Mouse (Mus musculus) effector memory CD4-positive, alpha-beta T cell, adult 5 months (primary cell): ENCODE results near the gene Cux2. TPM values are rescaled to one million over a fixed set of nuclear protein-coding genes. Genes with fewer than 3 reads are reported as not detected.

Source experiments
- polyA plus RNA-seq: library from polyadenylated mRNA; unstranded; fragments of 100-300 nt; shearing (Covaris generic); gene quantifications from one replicate; pipeline ENCODE4 v1.2.1, GENCODE M21; 2017

Gene Cux2
- 0.21 TPM for polyA plus RNA-seq

DNA sequence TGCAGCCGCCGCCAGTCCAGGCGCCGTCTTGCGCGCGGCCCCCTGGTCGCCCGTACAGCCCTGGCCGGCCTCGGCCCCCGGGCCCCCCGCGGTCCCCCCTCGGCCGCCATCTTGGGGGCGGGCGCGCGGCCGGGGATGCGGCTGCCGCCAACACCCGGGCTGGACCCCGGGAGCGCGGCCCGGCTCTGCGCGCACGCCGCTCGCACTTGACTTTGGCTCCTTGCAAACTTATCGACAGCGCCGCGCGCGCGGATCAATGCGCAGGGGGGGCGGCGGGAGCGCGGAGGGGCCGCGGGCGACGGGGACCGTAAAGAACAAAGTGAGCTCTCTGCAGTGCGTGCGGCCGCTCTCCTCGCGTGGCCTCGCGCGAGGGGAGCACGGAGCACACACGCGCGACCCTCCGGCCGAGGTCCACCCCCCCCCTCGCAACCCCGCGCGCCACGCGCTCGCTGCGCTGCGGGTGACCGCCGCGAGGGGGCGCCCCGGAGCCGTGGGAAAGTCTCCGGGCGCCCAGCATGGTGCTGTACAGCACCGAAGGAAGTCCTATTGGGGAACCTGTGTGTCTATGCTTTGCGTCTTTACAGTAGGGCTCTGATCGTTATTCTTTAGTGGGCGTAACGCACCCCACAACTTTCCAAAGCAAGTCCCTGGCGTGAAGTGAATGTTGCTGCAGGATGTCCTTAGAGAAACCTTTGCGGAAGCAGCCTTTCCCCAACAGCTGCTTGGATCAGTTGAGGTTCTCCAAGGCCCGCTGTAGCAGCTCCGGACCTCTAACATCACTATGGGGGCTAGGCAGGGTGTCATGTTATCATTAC, at the start of gene Cux2:
Gene Cux2, minus strand, starts transcription at position 86 of the 815 bp plus-strand sequence.

DNA sequence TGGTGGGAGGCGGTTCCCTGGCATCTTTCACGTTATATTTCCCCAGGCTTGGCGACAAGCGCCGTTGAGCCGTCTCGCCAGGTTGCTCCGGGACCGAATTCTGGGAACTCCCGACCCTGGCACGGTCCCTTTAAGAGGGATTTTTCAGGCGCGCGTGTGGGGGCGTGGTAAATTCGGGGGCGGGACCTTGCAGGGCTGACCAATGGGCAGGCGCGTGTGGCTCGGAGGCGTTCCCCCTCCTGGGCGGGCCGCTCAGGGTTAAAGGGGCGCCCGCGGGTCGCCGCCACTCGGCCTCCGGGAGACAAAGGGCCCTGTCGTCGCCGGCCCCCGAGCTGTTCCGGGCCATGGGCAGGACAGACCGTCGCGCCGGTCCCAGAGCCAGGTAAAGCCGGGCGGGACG, 201.2 kb downstream of the Cux2 start, which contains the start of gene Pheta1:
Gene Pheta1, plus strand, starts transcription at position 242 of the 400 bp plus-strand sequence.

DNA sequence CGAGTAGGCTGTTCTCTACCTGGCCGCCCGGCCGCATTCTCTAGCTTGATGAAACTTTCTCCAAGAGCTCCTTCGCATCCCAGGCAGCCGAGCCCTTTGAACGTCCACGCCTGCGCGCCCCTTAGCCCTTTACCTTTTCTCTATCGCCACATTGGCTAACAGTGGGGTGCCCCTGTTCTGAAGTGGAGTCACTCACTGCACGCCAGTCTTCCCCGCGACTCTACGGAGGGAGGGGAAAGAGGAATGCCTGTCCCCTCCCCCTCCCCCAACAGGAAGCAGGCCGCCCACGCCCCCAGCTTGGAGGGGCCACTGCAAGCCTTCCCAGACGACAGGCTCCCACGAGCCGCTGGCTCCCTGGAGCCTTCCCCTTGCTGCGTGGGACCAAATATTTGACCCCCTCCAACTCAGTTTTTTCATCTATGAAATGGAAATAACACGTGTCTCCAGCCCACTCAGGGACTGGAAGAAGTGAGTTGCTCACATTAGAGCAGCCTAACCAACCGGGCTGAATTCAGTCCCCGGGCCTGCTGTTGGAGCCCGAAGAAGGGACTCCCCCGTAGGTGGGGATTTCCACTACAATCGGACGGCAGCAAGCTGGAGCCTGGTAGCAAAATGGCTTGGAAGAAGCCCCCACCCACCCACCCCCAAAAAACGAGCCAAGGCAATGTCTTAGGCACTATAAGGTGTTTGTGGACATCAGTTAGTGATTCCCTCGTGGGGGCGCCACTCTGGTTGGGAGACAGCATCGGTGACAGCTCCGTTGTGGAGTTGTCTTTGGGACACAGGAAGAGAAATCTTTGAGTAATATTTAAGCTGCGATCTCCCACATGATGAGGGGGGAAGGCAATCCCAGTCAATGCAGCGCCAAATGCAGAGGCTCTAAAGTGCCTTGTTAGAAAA, 212.2 kb downstream of the Cux2 start, which contains the start of gene Sh2b3:
Gene Sh2b3, minus strand, starts transcription at position 206 of the 900 bp plus-strand sequence.

Other genes with a start within 250 kb of the Cux2 start
- 46.0 TPM for gene Sh2b3, start 212.5 kb downstream of the Cux2 start, polyA plus RNA-seq
- gene Pheta1, start 201.1 kb downstream of the Cux2 start, polyA plus RNA-seq, result 6.7 TPM
- not detected for gene Myl2, start 50.8 kb upstream of the Cux2 start, polyA plus RNA-seq
- 0.35 TPM for gene Ccdc63, start 90.7 kb upstream of the Cux2 start, polyA plus RNA-seq
- 988 TPM for gene Ppp1cc, start 108.2 kb upstream of the Cux2 start, polyA plus RNA-seq
- gene Hvcn1, start 156.7 kb upstream of the Cux2 start, polyA plus RNA-seq, result 72.2 TPM
- 2.0 TPM for gene Tctn1, start 214.4 kb upstream of the Cux2 start, polyA plus RNA-seq
- gene Pptc7, start 234.3 kb upstream of the Cux2 start, polyA plus RNA-seq, result 68.3 TPM